Mouse (Mus musculus) induced T-regulatory cell, adult 2 months (primary cell): ENCODE measurements at regions not wholly inside any gene's neighbourhood (a gene's known extent, or its start where the extent isn't known, plus 50 kb on each side); places are given as distances from the start of the nearest gene placed in this dataset.

Experiments
- DNase-seq: peaks from one replicate; pipeline ENCODE4 v3.0.0-alpha.2; 2012; ENCODE audit warnings: low read depth

DNA sequence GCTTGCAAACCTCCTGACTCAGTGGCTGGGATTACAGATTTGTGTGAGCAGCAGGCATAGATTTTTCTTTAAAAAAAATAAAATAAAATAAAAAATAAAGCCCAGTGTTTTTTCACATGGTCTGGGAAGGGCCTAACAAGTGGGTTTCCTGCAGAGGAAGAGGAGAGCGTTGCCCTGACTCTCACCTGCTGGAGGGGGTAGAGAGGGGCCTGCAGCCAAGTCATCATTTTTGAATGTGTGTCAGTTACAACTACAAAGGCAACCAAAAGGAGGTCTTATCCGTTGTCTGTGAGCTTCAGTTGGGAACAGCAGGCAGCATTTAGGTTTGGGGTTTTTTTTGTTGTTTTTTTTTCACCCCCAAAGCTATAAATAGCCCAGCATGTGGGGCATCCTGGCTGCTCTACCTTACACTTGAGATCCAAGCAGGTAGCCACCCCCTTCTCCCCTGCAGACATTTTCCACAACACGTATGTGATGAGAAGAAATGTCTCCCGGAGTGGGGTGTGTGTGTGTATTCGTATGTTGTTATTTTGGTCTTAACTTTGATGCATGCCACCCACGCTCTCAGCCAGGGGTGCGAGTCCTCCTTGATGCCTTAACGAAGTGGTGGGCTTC is 285.7 kb upstream of the 4930412O13Rik start:
- DNase-seq, result peak; percentile 74

DNA sequence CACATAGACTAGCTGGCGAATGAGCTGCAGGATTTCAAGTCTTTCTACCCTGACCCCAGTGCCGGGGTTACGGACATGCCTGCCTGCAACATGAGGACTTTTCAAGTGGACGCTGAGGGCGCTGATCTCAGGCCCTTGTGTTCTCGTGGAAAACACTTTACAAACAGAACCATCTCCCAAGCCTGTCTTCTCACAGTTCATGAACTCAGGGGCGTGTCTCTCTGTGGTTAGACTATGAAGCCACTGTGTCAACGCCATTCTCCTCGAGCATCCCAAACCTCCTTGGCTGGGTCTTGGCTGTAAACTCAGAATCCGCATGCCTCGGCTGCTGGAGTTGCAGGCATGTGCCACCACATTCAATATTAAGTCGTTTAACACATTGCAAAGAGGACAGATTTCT is 284.9 kb upstream of the 4930412O13Rik start:
- DNase-seq, result peak; percentile 53

DNA sequence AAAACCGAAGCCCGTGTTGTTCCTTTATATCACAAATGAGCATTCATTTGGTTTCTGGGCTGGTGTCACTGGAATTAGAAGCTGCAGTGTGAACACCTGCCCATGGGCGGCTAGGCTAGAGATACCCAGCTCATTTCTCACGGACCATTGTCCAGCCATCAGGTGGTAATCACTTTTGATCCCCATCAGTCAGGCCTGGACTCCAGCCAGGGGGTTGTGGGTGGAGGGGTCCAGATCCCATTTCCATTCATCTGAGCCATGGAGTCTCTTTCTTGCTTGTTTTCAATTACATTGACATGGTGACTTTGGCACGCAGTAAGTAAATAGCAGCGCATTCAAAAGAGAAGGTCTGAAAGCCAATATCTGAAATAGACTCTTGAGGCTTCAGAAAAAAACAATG is 276.1 kb upstream of the 4930412O13Rik start:
- no peak for DNase-seq

DNA sequence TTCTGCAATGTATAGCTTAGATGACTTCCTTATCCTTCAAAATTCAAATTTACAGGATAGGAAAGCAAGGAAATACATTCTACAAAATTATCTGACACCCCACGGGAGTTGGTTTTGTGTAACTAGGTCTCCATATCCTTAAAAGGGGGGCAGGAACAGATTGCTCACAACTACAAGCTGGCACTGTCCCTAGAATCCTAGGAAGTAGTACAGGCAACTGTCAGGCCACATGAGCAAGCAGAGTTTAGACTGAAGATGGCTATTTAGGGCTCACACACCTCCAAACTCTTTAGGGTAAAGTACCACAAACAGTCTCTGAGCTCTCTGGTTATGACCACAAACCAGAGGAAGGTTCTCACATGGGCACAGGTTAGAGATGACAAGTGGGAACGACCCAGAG is 273.5 kb upstream of the 4930412O13Rik start:
- no peak for DNase-seq

DNA sequence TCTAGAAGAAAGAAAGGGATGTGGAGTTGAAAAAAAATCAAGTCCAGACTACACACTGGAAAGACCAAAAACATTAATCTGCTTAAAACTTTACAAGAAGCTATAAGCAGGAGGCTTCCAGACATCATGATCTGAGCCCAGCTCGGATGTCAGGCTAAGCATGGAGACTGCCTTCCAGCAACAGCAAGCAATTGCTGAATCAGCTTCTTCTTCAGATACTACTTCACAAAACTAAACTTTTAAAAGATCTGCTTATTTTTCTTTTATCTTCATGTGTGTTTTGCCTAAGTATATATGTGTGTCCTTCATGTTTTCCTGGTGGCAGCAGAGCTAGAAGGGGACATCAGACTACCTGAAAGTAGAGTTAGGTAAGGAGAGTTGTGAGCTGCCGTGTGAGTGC is 266.6 kb upstream of the 4930412O13Rik start:
- DNase-seq, result no peak

DNA sequence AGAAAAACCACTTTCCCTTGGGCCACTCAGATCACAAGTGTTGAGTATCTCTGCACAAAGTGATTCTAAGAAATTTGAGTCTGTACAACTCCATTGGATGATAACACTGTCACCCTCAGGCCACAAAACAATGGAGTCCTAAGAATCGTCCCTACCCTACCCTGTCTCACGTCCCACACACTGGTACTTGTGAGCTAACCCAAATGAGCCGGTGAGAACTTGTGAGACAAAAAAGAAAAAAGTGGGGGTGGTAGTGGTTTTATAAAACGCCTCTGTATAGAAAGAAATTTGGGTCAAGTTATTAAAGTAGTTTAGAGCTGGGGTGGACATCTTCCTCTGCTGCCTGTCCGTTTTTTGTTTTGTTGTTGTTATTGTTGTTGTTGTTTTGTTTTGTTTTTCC is 264.8 kb upstream of the 4930412O13Rik start:
- DNase-seq, result peak; percentile 24

DNA sequence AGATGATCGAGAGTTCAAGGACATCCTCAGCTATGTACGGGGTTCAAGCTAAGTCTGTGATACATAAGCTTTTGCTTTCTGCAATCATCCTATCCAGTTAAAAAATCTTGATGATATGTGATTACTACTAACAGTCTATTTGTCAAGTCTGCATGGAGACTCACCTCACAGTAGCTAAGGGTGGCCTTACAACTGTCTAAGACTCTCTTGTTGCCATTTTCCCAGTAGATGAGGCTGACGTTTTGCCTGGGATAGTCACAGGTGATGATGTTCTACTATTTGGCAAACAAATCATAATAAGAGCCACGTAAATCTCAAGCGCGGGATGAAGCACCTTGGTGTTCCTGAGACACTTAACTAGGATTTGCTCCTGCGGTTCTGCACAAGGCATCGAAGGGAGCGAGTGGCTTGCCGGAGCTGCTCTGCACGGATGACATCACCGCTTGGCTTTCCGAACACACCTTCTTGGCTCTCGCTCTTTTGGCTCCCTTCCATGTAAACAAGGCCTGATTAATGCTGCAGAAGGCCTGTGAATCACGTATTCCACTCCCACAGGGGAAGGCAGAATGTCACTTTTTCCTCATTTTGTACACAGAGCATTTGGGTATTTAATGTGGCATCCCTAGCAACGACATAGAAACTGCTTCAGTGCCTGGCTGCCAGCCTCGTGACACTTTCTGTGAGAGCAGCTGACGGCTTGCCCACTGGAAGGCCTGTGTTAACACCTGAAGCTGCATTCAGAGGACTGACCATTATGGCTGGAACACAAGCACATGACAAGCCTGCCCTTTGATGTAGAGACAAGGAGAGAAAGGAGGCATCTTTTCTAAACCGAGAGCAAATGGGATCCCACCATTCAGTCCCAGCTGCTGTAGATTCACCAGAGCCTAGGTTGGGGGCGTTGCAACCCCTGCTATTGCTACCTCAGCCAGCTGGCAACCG is 260.5 kb upstream of the 4930412O13Rik start:
- no peak for DNase-seq

DNA sequence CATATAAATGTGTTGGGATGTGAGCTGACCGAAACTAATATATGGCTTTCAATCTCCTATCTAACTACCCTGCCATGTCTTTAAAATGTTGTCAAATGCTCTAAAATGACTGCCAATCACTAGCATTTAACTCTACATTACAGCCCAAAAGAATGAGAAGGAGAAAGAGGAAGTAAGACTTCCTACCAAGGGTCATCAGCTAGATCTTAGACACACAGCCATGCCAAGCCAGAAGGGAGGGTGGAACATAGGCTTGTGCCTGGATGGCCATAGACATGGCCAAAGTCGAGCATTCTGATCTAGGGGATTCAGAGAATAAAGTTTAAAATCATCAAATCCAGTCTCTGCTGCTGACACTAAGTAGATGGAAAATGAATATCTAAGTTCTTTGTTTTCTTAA is 257.4 kb upstream of the 4930412O13Rik start:
- no peak for DNase-seq

DNA sequence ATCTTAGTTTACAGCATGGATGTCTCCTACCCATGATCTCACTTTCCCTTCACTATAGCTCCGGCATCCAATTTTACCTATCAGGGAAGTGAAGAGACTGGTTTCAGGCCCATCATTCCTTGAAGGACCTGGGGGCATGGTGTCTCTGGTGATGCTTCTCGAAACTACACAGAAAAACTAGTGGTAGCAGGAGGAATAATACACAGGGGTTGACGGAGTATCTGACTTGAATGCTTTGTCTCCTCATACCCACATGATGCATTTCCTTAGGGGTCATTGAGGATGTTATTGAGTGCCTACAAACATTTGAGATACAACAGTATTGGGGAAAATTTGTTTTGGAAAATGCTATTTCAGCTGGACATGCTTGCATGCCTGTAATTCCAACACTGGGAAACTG is 253.0 kb upstream of the 4930412O13Rik start:
- DNase-seq, result no peak

DNA sequence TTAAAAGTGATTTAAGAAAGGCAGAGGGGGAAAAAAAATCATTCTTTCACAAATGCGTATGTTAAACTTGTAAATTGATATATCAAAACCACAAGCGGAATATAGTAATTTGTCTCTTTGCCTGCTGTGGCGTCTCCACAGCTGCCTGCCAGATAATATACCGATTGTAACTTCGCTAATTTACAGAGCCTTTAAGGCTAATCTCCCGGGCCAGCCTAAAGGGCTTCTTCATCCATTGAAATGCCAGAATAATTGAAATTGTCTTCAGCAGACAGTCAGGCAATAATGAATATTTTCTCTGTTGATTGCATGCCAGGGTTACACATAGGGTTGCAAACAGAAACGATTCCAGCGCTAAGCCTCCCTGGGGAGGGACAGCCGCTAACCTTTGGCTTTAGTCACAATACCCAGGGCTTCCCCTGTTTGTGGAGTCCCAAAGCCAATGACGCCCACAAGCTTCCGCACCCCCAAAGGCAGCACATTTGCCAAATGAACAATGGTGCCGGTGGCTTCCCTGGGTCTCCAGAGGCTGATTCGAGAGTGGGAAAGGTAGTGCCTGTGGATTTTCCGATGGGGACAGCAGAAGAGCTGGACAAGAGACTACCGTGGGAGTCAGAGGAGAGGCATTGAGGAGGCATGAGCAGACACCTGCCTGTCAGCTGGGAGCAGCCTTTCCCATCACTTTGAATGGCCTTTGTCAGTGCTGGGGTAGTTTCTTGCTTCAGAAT is 248.2 kb upstream of the 4930412O13Rik start:
- peak; percentile 41 for DNase-seq

DNA sequence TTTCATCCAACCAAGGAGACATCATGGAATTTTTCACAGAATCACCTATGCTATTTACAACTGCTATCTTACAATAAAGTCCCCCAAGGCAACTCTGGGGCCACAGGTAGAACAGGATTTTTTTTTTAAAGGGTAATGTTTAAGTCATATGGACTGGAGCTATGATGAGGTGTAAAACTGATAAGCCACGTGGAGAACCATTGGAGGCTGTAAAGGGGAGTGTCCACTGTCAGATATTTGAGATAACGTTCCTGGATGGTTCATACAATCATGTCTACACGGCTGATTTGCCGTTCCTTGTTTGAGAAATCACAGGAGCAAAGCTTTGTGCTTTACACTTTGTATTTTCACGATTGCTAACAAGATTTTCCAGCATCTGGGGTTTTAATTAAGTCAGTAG is 241.8 kb upstream of the 4930412O13Rik start:
- no peak for DNase-seq

DNA sequence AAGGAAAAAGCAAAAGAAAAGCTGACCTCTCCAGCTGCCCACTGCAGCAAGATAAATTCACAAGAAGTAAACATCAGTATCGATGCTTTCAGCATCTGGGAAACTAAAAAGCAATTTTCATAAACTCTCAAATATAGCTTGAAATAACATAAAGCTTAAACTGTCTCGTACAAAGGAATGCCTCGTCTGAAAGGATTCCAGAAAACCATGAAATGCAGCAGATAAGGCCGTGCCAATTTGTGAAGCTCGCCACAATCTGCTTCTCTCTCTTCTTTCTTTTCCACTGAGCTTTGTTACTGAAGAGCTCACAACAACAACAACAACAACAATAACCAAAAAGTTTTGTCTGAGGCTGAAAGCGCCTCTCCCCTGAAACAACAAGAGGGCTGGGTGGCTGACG is 239.4 kb upstream of the 4930412O13Rik start:
- no peak for DNase-seq

DNA sequence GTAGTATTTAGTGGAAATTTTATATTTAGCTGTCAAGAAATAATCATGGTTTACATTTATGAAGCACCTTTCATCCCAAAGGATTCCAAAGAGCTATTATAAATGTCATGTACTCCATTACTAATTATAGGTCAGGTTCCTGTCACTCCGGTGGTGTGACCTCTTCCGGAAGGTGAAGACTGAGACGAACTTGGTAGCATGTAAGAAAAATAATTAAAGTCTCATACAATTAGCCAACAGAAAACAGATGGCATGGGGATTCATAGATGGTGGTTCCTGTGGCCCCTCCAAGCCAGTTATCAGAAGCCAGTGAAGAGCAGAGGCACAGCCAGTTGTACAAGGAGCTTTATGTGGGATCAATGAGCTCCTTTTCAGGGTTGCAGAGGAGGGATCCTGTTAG is 238.6 kb upstream of the 4930412O13Rik start:
- no peak for DNase-seq

DNA sequence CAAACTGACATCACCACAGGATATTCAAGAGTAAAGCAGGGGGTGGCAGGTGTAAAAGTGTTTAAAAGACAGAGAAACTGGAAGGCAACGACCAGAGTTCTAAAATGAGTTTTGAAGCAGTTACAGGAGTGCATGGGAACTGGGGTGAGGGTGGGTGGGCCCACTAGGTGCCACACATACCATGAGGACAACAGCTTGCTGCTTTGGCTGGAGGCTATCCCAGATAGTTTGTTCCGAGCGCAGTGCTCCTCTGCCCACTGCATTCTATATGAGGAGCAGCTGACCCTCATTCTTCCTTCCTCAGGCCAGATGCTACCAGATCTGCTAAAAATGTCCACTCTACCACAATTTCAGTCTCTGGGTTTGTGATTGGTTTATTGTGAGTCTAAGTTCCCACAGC is 234.6 kb upstream of the 4930412O13Rik start:
- no peak for DNase-seq

DNA sequence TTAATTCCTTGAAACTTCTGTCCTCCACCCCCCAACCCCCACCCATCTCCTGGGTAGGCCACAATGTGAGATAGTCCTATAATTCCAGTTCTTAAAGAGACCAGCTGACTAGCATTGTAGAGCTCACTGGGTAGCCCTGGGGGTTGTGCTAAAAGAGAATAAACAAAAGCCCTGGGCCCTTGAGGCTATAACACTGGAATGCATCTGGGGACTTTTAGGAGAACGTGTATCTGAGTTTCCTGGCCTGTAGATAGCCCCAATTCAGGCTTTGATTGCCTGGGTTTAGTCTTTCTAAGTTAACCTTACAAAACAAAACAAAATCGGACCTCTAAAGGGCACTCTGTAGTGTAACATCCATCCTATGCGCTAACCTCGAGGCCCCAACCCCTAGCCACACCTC is 234.1 kb upstream of the 4930412O13Rik start:
- no peak for DNase-seq

DNA sequence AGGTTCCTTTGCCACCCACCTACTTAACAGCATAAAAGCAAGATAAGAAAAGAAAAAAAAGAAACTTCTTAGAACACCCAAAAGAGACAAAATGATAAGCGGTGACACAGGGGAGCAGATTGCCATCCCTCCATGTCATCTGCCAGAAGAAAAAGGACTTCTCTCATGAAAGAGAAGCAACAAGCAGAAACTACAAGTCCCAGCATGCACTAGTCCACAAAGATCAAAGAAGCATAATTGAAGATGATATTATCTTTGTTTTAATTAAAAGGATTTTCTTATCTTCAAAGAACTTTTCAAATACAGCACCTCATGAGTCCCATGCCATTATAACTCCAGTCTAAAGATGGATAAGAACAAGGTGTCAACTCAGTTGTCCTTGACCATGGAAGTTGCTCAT is 231.0 kb upstream of the 4930412O13Rik start:
- no peak for DNase-seq

DNA sequence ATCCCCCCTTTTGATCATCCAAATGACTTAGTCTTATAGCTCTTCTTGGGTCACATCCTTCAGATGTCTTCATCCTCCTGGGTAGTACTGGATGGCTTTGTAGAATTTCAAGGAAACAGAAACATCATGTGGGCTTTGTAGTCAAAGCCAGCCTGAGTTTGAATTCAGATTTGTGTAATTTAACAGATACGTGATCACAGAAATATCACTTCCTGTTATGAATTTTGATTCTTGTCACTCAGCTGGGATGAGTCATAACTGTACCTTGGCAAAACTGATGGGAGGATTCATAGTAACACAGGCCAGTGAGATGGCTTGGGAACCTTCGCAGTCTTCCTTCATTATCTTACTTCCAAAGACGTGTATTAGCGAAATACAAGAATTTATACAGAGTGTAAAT is 222.2 kb upstream of the 4930412O13Rik start:
- DNase-seq, result peak; percentile 72

DNA sequence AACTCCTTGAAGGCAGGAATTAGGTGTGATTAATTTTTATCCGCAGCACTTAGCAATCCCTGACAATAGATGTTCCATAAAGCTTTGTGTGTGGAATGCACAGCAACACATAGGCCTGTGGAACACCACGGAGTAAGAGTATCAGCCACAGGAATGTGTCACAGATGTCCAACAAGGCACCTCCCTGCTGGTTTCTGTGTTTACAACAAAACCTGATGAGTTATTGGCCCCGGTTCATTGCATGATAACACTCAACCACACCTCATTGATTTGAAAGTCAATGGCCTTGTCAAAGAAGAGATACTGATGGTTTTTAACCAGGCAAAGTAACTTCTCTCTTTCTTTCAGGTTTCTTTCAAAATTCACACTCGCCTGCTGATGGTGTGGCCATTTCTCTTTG is 211.4 kb upstream of the 4930412O13Rik start:
- DNase-seq, result no peak

DNA sequence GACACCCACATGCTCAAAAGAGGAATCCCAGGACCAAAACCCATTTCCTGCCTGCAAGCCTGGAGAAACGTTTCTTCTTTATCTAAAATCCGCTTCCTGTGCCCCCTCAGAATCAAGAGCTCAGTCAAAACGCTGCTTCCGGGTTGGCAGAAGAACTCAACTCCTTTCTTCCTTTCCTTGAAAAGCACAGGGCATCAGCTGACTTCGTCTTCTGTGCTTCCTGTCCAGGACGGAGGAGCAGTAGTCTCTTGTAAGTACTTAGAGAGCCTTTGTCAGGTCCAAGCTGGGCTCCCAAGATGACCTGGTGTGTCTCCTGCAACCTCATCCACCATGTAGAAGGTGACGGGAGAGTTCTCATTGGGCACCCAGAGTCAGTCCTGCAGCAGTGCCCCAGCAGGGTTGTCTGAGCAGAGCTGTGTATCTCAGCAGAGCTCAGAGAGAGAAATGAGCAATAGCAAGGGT is 199.3 kb upstream of the 4930412O13Rik start:
- peak; percentile 87 for DNase-seq

DNA sequence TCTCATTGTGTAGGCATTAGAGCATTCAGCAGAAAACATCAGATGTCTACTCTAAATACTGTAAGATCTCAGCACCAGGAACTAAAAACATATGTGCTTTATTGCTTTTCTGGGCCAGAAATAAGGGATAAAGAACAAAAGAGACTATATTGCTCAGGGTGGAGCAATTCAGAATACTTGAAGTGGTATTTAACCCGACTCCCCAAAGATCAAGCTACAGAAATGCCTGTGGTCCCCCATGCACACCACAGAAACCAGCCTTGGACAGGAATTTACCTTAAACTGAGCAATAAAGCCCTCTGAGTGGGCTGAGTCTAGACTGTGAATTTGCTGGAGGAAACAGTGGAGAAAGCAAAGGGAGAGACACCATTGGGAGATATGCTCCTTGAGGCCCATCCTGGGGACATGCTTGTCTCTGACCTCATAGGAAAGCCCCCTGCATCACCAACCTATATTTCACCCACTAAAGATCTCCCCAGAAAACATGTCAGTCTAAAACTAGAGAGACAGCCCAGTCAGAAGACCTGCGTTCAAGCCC is 197.3 kb upstream of the 4930412O13Rik start:
- peak; percentile 76 for DNase-seq

DNA sequence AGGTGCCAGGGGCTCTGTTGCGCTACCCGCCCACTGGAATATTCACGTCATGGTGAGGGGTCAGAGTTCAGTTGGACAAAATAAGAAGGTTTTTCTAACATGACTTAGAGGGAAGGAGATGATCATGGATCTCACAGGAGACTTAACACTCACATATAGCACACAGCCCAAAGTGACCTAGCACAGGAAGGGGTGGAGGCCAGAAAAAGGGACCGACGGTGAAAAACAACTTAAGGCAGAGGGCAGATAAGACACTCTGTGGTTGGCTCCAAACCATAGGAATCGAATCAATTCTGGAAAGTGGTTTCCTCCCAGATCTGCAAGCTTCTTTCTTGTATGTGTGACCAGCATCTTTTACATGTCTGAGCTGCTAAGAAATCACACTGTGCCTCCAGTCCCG is 192.9 kb upstream of the 4930412O13Rik start:
- peak; percentile 75 for DNase-seq

DNA sequence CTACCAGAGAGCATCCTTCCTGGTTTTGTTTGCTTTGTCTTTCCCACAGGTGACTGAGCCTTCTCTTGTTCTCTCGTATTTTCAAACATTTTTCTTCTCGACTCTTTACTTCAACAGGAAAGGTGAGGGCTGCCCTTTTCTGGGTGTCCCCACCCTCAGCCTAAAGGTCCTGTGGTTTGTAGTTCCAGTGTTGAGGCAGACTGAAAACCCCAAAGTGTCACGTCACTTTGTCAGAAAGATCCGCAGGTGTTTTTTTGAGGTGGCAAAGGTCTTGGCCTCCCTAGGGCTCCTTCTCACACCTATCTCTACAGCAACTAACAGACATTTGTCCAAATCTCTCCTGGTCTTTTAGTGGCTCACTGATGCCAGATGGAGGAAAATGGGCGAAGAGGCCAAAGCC is 191.5 kb upstream of the 4930412O13Rik start:
- DNase-seq, result peak; percentile 88

DNA sequence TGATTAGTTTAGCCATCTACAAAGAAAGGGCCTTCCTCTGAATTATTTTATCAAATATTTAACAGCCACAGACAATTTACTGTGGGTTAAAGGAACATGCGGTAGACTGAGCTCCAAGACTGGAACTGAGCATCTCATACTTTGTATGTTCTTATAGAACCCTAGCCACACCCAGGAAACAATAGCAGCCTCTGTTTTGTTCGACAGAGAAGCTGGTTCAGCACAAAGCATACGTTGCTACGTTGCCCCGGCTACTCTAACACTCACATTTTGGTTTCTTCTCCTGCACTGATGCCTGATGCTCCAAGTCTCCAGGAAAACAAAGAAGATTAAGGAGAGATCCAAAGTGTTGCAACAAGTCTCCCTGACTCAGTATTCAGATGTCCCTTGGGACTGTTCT is 189.5 kb upstream of the 4930412O13Rik start:
- DNase-seq, result no peak
